Mouse (Mus musculus): ENCODE data around the gene Noto.

Gene Noto

DNA sequence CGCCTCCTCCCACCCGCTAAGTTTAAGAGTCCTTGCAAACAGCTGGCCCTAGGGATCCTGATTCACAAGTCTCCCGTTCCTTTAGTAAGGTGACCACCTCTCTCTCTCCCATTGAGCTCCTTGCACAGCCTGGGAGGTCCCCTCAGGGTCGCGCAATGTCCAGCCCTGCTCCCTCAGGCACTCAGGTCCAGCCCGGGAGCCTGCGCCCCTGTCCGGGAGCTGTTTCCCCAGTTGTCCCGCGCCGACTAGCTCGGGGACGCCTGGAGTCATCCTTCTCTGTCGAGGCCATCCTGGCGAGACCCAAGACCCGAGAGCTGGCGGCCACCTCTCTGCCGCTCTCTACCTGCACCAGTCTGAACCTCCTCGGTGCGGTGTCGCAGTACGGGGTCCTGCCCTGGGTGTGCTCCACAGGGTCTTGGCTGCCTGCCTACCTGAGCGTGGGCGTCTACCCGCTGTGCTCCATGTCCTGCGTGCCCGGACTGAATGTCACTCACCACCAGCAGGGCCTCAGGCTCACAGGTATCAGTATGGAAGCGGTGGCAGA, at the start of gene Noto:
Noto (plus strand) TSS at position 51 of the 544 bp plus-strand sequence.
- DNase-seq (ENCODE audit: low spot score), result no peak

GRCm38 (mm10) chr6:85373951-85374733, 49.5 kb upstream of the Noto start, which contains the start of gene Rab11fip5:
Gene Rab11fip5, minus strand, starts transcription at chr6:85374634.
- peak; percentile 48 for DNase-seq (ENCODE audit: low spot score)

- peak; percentile 93 for DNase-seq (ENCODE audit: low spot score)
These were observed 49.0 kb upstream of the Noto start for GRCm38 (mm10) chr6:85374734-85375114.

DNA sequence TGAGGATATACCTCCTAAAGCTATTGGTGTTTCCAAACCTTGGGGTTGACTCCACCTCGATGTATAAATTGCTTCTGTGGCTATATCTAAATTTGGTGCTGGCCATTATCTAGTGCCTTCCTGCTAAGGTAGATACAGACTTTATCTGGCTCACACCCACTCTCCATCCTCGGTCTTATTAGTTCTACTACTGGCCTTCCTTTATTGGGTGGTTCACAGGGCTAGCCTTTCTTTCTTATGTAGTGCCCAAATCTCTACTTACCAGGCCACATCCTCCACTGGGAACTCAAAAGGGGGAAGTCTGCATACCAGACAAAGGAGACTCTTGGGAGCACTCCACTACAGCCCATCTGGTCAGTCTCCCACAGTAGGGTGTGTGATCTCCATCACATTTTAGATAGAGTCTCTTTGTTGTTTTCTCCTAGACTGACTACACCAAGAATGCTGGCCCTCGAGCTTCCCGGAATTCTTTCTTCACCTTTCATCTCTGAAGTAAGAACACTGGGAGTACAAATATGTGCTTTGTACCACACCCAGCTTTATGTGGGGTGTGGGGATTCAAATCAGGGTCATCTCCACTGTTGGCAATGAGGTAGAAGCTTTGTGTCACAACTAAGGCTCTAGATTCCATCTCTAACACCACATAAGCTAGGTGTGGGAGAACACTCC, 46.5 kb upstream of the Noto start:
- DNase-seq (ENCODE audit: low spot score), result no peak

DNA sequence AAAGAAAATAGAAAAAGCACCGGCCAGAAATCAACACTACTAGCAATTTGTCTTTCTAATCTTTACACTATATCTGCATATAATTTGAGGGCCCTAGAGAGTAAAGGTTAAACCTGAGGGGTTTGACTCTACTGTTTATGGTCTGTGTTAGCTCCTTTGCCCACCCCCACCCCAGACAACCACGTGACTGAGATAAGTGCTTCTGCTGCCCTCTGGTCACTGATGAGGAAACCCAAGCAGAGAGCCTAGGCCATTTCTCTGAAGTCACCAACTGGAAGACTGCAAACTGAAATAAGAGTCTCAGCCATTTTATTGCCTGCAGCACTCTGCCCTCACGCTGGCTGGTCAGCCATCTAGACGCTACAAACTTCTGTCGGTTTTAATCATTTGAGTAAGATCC, 45.8 kb upstream of the Noto start:
- DNase-seq (ENCODE audit: low spot score), result no peak

DNA sequence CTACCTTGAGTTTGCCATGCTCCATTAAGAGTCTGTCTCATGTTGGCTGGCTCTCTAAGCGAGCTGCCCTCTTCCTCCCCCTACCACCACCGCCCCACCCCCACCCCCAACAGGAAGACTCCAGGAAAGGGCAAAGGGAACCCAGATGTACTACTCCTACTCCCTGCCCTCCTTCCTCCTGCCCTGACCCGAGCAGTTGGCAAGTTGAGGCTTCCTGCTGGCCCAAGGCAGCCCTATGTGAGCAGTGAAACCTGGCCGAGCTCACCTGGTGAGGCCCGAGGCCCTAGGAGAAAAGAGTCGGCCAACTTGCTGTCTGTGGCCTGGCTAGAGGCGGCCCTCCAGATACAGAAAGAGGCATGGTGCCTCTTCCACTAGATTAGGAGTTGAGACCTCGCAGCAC, 45.1 kb upstream of the Noto start:
- DNase-seq (ENCODE audit: low spot score), result no peak

- DNase-seq (ENCODE audit: low spot score), result peak; percentile 65
These were observed 43.3 kb upstream of the Noto start for GRCm38 (mm10) chr6:85380201-85380900.

DNA sequence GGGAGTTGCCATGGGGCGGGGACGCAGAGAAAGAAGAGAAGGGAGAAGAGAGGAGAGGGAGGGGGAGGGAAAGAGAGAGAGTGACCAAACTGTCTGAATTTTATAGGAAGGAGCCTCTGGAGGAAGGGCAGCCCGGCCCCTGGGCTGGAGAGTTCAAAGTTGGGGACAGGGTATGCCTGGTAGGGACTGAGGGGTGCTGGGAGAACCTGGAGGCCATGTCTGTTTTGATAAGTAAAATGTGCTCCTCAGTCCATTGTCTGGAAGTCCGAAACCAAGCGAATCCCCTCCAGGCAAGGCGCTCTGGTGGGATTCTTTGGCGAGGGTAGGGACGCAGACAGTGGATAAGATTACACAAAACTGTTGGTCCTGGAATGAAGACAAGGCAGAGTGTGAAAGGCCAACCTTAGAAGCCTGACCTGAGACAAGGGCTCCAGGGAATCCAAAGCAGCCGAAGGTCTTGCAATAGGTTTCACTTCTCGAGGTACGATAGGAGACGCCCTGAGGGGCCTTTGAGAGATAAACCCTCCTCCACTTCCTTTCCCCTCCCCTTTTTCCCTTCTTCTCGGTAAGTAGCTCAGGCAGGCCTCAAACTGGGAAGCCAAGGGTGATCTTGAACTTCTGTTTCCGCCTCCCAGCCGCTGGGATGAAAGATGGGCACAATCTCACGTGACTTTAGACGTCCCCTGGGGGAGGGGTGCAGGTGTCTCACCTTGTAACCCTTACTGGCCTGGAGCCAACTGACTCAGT, 42.6 kb upstream of the Noto start:
- no peak for DNase-seq (ENCODE audit: low spot score)

- DNase-seq (ENCODE audit: low spot score), result no peak
These were observed 42.1 kb upstream of the Noto start for GRCm38 (mm10) chr6:85381648-85382020.

DNA sequence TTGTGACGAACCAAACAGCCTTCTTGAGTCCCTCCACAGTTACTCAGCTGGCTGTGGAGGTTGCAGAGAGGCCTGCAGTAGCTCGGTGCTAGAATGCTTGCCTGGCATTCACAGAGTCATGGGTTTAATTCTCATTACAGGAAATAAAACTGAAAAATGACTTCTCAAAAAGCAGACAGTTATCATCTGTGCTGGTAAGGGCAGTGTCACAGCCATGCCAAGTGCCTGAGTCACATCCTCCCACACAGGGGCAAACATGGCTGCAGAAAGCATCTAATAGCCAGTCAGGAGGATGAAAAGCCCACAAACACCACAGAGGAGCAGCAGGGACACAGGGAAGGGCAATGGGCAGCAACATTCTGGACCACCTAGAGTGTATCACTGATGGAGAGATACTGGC, 40.9 kb upstream of the Noto start:
- no peak for DNase-seq (ENCODE audit: low spot score)

DNA sequence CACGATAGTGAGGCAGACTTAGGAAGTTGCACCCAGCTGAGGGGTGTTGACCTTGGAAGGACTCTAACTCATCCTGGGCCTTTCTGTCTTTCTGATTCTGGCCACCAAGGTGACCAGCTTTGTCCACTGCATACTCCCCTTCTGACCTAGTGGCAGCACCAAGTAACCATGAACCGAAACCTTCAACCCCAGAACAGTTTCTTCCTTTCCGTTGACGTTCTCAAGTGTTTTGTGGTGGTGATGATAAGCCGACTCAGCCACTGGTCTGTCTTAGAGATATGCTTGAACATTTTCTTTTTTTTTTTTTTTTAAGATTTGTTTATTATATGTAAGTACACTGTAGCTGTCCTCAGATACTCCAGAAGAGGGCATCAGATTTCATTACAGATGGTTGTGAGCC, 35.1 kb upstream of the Noto start:
- no peak for DNase-seq (ENCODE audit: low spot score)

- DNase-seq (ENCODE audit: low spot score), result no peak
These were observed 31.9 kb upstream of the Noto start for GRCm38 (mm10) chr6:85391803-85392202.

GRCm38 (mm10) chr6:85395360-85395759, 28.3 kb upstream of the Noto start:
- DNase-seq (ENCODE audit: low spot score), result no peak

DNA sequence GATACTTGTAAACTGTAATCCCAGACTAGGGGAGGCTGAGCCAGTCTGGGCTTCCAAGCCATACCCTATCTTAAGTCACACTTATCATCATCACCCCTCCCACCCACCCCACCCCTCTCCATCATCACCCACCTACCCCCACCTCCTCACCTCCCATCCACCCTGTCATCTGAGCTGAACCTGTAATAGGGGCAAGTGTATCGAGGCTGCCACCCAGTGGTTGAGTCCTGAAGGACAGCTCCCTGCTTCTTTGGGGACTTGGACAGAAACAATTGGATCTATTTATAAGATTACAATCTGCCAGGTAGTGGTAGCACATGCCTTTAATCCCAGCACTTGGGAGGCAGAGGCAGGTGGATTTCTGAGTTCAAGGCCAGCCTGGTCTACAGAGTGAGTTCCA, 26.5 kb upstream of the Noto start:
- DNase-seq (ENCODE audit: low spot score), result no peak

DNA sequence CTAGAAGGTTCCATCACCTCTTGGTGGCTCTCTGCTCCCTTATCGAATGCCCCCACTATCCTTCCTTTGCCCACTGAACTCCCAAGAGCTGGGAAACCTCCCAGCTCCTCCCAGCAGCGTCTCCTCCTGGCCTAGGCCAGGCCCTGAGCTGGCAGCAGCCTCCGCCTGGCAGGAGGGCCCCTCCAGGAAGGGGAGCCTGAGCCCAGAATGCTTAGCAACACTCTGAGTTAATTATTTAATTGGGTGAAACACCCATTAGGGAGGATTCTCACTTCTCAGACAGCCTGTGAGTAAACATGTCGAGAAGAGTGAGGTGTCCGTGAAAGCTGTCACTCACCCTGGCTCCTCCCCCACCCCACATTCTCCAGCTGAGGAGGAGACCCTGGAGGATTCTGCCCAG, 24.0 kb upstream of the Noto start:
- DNase-seq (ENCODE audit: low spot score), result no peak

DNA sequence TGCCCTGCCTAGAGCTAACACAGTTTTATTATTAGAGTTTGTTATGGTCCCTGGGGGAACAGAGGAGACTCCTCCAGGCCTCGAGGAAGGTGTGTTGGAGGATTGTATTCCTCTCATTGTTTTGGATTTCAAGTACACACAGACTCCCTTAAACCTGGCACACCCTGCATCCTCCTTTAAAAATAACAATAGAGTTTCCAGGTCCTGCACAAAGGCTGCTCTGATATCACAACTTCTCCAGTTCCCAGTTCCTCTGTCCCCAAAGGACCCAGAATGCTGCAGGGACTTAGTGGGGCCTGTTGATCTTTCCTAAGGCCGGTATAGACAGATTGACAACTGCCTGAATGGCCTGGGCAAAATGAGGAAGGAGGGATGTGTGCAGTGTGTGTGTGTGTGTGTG, 21.1 kb upstream of the Noto start:
- DNase-seq (ENCODE audit: low spot score), result no peak

- DNase-seq (ENCODE audit: low spot score), result no peak
These were observed 20.6 kb upstream of the Noto start for GRCm38 (mm10) chr6:85403039-85403438.

DNA sequence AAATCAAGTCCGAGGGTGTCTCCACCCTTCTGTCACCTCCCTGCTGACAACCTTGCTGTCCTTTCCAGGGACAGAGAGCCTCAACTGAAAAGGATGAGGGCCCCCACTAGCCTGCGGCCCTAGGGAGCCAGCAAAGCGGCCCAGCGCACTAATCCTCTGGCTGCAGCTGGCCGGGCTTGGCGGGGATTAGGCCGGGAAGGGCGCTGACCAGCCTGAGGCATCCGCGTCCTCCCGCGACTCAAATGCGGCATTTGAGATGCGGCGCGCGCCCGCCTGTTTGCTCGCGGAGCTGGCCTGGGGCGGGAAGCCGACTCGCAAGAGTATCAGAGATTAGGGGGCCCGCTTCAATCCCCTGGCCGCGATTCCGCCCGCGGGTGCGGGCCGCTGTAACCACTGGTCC, 14.7 kb upstream of the Noto start:
- DNase-seq (ENCODE audit: low spot score), result no peak

DNA sequence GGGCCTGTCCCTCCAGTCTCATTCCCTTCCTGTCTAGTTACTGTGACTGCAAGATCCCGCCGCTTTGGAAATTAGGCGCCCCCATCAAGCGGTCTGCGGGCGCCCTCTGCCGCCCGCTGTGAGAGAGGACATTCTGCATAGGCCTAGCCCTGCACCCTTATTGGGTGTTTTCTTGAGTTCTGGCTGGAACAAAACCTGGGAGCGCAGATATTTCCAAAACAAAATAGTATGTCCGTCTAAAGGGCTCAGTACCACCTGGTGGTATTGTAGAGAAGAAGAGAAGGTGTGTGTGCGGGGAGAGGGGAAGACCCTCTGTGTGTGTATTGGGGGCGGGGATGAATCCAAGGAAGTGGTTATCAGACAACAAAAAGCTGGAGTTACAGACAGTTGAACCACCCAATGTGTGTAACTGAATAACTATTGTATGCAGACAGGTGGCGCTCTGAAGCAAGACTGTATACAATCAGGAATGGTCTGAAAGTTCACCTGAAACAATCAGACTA, 12.9 kb upstream of the Noto start:
- DNase-seq (ENCODE audit: low spot score), result no peak

GRCm38 (mm10) chr6:85415829-85416228, 7.9 kb upstream of the Noto start:
- no peak for DNase-seq (ENCODE audit: low spot score)

DNA sequence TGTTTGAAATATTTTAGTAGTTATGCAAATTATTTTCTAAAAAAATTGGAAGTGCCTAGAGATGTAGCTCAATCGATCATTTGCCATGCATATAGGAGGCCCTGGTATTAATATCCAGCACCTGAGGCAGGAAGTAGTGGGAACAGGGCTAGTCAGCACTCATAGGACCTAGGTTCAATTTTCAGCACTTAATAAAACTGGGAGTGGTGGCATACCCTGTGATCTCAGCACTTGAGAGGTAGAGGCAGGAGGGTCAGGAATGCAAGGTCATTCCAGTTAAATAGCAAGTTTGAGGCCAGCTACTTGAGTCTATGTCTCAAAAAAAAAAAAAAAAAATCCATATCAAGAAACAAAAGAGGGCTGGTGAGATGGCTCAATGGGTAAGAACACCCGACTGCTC, 4.5 kb upstream of the Noto start:
- DNase-seq (ENCODE audit: low spot score), result no peak

GRCm38 (mm10) chr6:85431274-85431841, 7.7 kb downstream of the Noto start:
- no peak for DNase-seq (ENCODE audit: low spot score)
